Mouse (Mus musculus) yolk sac, embryonic 10.5 days (tissue): ENCODE measurements around the gene Ubap1.
A peak's percentile ranks its signal among the peaks of the same experiment; 100 is the strongest.

Source experiments
- DNase-seq: peaks from one replicate; pipeline ENCODE4 v3.0.0-alpha.2; 2017; ENCODE audit warnings: low spot score

Ubap1 gene

DNA sequence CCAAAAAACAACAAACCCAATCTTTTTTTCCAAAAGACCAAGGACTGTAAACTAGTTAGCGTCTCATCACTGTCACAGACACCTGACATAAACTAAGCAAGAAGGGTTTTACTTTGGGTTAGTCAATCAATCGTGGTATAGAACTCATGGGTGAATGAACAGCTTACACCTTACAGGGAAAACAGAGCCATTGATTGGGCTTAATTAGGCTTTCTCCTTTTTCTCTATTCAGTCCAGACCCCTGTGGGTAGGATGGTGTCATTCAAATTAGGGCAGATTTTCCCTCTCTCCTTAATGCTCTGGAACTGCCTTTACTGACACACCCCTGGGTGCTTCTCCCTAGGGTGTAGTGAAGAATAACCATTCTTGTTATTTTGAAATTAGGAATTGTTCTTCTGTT is 8.4 kb downstream of the Ubap1 start:
- no peak for DNase-seq

DNA sequence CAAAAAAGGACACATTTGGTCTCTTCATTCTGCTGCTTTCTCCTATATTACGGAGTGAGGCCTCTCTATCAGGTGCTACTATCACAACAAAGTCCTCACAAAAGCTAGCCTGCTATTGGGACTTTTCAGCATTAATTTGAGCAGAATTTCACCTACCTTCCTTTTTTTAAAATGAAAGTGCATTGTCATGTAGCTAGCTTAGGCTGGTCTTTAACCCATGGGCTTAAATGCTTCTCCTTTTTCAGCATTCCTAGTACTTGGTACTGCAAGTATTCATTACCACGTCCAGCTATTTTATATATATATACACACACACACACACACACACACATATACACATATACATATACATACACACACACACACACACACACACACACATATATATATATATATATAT is 9.9 kb downstream of the Ubap1 start:
- no peak for DNase-seq

DNA sequence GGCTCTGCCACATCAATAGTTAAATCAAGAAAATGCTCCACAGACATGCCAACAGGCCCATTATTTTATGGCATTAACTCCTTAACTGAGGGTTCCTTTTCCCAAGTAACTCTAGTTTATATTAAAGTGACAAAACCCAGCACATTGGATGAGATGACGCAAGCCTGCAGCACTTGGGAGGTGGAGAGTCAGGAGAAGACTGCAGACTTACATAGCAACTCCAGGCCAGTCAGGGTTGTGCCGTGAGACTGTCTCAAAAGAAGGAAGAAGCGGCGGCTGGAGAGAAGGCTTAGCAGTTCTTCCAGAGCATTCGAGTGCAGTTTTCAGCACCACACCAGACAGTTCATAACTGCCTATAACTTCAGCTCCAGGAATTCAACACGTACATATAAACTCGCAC is 10.6 kb downstream of the Ubap1 start:
- DNase-seq: no peak

DNA sequence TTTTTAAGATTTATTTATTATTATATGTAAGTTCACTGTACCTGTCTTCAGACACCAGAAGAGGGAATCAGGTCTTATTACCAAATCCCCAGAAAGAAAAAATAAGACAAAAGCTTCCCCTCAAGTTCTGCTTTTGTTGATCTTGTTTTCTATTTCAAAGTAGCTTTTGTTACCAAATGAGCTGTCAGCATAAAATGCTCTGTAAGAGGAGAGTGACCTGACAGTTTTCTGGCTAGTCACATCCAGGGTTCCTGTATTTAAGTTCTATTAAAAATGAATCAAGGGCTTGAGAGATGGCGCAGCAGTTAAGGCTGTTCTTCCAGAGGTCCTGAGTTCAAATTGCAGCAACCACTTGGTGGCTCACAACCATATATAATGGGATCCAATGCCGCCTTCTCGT is 12.3 kb downstream of the Ubap1 start:
- DNase-seq: no peak

DNA sequence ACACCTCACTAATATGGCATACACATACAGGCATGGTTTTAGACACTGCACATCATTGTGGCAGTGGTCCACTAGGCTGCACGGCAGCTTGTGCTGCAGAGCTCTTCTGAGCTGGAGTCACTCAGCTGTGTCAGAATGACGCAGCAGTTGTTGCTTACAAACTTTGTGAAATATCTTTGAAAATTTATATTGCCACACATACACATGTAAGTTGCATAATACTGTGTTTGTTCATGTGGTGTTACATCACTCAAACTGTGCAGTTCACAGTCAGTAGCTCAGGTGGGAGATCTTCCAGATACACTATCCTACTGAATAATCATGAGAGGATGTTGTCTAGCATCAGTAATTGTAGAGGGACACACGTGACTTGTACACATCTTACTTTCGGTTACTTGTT is 19.4 kb downstream of the Ubap1 start:
- no peak for DNase-seq

DNA sequence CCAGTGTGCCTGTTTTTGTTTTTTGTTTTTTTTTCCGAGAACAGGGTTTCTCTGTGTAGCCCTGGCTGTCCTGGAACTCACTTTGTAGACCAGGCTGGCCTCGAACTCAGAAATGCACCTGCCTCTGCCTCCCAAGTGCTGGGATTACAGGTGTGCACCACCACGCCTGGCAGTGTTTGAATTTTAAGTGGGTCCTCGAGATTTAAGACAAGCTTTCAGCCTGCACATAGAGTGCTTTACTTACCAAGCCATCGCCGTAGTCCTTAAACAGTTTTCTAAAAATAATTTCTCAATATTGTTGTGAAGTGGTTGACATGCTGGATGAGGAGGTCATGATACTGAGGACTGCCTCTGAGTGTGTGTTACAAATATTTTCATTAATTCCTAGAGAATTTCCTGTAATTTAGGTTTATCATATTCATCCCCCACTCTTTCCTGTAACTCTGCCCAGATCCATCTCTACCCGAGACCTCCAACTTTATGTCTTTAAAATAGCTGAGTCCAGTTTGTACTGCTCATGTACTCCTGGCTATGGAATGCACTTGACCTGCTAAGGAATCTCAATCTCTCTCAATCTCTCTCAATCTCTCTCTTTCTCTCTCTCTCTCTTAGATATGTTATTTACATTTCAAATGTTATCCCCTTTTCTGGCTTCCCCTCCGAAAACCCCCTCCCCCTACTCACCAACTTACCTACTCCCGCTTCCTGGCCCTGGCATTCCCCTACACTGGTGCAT is 21.1 kb downstream of the Ubap1 start:
- DNase-seq: no peak

DNA sequence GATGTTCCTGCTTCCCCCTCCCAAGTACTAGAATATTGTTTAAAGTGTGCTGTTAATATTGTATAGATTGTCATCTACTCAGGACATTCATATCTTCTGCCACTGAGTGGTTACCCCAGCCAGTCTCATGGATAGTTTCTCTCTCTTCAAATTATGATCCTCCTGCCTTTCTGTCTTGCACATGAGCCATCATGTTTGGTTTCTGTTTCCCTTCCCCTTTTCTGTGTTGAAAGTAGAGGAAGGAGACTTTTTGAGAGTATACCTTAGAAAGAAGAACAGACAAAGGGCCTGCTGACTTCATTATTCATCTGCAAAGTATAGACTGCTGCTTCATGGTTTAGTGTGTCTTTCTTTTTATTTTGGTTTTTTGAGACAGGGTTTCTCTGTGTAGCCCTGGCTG is 28.8 kb downstream of the Ubap1 start:
- DNase-seq: no peak

DNA sequence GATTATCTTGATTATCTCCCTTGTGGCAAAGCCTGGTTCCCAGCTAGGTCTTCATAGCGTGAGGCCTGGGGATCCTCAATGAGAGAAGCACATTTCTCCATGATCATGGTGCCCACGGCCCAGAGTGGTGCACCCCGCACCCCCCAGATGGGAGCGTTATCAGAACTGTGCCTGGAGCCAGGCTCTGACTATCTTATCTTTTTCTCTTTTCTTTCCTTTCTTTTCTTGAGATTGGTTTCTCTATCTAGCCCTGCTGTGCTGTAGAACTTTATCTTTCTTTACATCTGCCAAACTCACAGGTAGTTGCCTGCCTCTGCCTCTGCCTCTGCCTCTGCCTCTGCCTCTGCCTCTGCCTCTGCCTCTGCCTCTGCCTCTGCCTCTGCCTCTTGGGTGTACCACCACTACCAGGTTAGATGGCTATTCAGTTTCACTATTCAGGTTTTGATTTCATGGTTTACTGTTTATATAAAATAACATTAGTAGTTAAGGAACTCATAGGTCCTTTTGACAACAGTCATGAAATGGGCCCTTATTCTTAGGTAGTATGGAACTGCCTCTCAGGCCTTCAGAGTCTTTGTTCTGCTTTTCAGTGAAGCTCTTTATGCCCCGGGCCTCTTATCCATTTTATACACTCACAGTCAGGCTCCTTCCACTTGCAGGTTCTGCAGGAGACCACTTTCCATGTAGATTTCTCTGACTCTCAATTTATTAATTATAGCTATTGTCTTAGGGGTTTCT is 32.6 kb downstream of the Ubap1 start:
- no peak for DNase-seq

DNA sequence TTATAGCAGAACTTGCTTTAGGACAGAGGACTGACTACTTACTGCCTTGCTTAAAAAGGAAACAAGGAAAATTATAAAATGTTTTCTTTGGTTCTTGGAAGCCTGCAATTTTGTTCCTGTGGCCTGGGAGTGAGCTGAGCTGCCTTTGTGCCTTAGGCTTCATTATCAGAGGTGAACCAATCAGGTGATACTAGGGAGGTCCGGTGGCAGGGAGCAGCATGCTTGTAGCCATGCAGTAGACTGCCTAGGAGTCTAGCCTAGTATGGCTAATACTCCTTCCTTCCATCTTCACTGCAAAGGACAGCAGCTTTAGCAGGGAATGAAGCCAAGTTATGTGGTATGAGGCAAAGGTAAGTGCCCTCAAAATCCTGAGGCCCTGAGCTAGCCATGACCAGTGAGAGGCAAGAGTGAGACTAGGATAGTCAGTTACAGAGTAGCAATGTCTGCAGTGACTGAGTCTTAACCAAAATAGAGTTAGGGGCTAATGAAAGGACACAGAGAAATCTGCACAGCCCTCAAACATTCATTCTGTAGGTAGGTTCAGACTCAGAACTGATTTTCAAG is 37.7 kb downstream of the Ubap1 start:
- DNase-seq: no peak

DNA sequence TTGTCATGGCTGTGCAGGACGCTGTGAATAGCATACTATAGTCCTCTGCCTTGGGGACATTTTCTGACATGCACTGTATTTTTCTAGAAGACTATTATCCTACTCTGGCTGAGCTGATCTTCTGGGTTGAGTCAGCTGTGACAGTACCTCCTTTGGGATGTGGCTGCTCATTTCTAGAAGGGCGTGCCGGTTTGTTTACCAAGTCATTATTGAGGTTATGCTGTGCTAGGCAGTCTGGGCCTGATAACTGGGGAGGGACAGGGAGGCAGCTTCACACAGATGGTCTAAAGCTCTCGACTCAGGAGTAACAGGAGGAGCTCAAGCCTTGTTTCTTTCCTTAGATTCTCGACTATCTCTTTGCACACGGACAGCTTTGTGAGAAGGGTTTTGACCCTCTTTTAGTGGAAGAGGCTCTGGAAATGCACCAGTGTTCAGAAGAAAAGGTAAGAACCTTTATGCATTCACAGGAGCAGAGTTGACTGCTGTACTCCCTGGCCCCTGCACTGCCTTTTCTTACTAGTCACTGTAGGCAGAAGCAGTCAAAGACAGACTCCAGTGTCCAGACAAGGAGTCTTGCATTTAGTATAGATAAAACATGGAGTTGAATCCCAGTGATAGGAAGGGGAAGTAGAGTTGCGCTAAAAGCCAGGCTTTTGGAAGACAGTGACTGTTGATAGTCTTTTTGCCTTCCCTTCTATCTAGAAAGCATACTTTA is 39.1 kb downstream of the Ubap1 start:
- DNase-seq: peak; percentile 44

DNA sequence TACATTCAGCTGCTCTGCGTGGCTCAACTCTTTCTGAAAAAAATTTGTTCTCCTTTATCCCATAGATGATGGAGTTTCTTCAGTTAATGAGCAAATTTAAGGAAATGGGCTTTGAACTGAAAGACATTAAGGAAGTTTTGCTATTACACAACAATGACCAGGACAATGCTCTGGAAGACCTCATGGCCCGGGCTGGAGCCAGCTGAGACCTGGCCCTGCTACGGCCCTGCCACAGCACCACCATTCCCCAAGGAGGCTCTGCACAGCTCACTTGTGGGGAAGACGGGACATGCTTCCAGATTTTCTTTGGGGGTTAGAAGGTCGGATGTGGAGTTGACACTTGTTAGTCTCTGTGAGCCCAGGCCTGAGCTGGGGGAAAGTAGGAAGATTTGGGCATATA is 39.8 kb downstream of the Ubap1 start:
- DNase-seq: no peak

DNA sequence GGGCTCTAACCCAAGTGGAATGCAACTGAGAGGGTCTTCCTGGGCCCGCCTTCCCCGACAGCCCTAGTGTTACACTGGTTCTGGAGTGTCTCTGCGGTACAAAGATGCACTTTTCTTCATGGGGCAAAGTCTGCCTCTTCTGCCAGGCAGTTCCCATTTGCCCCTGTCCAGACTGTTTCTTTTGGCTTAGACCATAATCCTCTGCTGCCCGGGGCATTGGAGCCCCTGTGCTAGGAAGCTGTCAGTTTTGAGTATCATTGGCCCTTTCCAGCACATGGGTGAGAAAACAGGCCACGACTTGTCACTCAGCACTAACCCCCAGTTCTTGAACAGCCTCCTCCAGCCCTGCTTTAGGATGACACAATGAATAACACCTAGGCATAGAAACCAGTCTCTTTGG is 40.4 kb downstream of the Ubap1 start:
- no peak for DNase-seq

DNA sequence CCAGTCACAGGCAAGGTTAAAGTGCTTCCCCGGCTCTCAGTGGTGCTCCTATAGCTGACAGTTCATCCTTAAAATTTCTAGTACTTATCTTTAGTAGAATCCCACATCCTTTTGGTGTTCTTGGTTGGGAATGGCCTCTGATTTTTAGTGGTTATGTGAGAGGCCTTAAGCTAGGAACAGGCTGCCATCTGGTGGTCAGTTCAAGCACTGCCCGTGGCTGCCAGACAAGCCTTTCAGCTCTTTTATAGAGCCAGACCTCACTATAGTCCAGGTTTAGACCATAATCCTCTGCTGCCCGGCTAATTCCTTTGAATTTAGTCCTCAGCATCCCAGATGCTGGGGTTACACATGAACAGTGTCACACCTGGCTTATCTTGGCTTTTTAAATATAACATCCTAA is 41.3 kb downstream of the Ubap1 start:
- peak; percentile 57 for DNase-seq

DNA sequence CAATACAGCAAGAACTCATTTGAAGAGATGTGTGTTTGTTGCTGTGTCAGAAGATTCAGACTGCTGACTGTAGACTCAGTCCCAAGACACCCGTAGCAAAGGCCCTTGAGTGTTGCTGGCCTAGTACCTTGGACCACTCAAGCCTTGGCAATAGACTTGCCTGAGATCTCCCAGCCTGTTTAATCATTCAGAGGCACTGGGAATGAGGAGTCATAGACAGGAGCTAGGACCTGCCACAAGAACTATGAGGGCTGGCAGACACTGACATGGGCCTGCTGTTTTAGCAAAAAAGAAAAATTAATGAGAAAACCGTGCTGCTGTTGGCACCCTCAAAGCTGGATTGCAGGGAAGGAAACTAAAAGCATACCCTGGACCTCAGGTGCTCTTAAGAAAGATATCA is 42.2 kb downstream of the Ubap1 start:
- no peak for DNase-seq

DNA sequence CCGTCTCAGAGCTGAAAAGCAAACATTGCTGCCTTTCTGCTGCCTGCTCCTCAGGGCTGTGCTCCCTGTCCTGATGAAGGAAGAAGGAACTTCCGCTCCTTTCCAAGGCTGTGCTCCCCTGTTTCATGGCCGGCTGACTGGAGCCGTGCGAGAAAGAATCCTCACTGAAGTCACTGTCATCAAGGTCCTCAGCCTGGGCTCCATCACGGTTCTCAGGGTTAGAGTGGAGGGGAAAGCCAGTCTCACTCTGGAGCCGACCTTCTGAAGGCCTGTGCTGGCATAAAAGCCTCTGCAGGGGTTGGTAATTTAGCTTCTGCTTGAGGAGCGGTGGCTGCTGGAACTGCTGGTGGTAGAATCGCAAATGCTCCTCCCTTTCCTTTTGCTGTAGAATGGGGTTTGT is 45.9 kb downstream of the Ubap1 start:
- DNase-seq: no peak

DNA sequence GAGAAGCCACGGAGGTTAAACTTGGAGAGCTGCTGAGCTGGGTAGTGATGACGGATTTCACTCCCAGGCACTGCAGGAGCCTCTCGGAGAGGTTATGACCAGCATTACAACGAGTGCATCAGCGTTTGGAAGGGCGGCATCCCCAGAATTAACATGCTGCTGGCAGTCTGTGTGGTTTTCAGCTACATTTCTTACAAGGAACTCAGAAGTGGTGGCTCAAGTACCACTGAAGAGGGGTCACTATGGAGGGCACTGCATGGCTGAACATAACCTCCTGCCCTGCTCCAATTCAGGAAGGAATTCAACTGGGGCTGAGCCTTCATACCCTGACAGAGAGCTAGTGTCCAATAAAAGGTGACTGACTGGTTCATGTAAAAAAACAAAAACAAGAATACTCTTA is 49.6 kb downstream of the Ubap1 start:
- DNase-seq: no peak

DNA sequence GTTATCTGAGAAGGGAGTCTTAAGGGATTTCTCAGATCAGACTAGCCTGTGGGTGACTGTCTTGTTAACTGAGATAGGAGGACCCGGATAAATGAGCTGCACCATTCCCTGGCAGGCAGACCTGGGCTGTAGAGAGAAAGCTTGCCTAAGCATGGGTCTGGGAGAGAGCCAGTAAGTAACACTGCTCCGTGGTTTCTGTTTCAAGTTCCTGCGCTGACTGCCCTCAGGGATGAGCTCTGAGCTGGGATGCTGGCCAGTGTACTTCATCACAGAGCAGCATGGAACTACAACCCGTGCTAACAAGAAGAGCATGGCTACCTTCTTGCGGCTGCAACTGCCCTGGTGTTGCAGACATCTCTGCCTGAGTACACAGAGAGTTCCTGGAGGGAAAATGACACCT is 51.1 kb downstream of the Ubap1 start:
- no peak for DNase-seq

DNA sequence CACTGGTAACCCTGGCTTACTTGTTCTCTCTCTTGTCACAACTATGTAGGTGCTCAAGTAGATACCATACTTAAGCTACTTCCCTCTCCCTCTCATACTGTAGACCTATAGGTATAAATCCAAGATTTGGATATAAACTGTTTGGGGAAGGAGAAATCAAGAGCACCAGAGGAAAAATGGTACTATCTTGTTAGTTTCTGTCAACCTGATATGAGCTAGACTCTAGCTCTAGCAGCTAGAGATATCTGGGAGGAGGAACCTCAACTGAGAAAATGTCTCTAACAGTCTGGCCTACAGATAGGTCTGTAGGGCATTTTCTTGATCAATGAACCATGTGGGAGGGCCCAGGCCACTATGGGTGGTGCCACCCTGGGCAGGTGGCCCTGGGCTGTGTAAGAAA is 52.4 kb downstream of the Ubap1 start:
- no peak for DNase-seq

DNA sequence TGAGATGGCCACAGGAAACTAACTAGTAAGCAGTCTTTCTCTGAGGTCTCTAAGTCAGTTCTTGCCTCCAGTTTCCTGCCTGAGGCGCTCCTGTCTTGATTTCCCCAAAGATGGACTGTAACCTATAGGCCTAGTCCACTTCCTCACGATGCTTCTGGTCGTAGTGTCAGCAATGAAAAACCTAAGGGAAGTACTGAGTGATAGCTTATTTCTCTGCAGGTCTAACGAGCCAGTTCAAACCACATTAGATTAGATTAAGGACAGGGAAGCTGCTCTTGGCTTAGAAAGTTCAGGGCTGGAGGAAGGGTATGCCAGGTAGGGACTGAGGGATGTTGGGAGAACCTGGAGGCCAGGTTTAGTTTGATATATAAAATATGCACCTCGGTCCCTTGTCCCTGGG is 52.8 kb downstream of the Ubap1 start:
- DNase-seq: no peak

DNA sequence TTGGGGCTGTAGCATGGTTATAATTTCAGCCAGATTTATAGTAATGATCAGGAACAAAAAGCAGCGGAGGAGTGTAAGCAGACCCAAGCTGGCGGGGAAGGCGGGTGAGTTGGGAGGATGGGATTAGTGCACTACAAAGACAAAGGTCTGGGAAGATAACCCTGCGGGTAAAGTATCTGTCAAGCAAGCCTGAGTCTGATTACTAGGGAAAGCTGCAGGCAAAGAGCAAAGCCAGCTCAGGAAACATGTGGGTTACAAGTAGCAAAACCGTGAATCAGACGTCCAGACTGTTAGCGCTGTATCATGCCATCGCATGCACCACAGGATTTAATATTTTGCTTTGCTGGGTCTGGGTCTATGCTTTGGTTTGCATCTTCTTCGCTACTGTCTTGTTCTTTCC is 57.8 kb downstream of the Ubap1 start:
- no peak for DNase-seq

DNA sequence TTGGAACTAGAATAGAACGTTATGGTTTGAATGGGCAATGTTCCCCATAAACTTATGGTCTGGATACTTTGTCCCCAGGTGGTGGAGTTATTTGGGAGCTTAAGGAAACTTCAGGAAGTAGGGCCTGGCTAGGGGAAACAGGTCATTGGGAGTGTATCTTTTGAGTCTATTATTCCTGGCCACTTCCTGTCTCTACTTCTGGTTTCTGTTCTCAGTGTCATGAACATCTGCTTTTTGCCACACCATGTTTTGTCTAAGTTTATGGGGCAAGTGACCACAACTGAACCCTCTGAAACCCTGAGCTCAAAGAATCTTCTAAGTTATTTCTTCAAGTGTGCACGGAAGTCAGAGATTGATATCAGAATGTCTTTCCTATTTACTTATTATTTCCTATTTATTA is 58.6 kb downstream of the Ubap1 start:
- no peak for DNase-seq

DNA sequence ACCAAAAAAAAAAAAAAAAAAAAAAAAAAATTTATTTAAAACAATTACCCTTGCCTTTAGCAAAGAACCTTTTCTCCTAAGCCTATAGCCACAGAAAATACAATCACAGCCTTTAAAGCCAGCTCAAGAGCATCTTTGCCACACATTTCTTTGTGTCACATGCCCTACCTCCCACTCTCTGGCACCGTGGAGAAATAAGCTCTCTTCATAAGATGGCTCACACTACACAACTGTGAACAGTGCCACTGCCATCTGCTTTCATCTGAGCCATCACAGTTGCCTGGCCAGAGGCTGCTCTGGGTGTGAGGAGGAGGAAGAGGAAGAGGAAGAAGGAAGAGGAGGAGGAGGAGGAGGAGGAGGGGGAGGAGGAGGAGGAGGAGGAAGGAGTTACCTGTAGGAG is 60.5 kb downstream of the Ubap1 start:
- no peak for DNase-seq

DNA sequence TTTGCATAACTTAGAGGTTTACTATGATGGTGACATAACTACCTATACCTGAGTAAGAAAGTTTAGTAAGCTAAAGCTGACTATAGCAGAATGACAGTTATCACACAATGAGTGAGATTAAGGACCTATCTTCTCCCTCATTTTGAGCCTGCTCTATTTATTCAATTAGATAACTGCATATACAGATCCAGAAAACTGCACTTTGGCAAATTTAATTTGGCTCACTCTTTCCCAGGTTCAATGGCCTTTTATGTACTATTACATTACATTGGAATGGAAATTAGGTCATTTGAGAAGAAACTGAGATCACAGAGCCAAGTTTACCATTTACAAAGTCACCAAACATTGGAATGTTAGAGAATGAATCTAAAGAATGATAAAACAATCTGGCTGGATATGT is 68.2 kb downstream of the Ubap1 start:
- DNase-seq: no peak
